Mouse (Mus musculus): ENCODE results near the gene Arih1.

DNA sequence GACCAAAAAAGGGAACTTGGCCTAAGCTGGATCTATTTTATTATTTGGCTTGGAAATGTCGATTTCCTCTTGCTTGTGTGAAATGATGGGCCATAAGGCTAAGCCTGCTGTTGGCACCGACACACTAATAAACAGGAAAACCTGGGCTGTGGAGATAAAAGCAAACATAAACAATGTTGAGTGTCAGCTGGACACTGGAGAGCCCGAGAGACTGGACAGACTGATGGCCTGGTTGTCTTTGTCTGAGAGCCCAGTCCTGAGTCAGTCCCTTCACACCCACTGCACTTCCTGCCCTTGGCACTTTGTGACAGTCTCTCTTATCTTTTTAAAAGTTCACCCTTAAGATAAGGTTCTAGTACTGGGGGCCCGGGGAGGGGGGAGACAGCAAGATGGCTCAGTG, 36.5 kb upstream of the Arih1 start:
- no peak for TF ChIP-seq CTCF (IDR thresholded peaks at IDR 0.05; ENCODE audit: low read depth)
- TF ChIP-seq EP300 (IDR thresholded peaks at IDR 0.05; ENCODE audit: low read depth): 0 out of 2 replicates have a peak, but pooled peaks have one; percentile 22
